Mouse (Mus musculus) CD4-positive, CD25-positive, alpha-beta regulatory T cell, adult 2 months (primary cell): Measurements from ENCODE around the gene Gm21885.
"Not testable (repeated sequence)": the region's sequence is repeated elsewhere in the genome, so short reads cannot be mapped to it uniquely, and the experiment has no call there.

ENCODE experiments used
- DNase-seq: peaks from one replicate; pipeline ENCODE4 v3.0.0-alpha.2; 2012; ENCODE audit warnings: low read depth, low spot score

Gm21885 gene

GRCm38 (mm10) chr11:94281199-94282181 lies at the start of gene Gm21885:
Gm21885 (plus strand) TSS chr11:94281873.
- DNase-seq, result no peak

- DNase-seq, result no peak
Measured at GRCm38 (mm10) chr11:94233405-94233804, 48.3 kb upstream of the Gm21885 start.

- DNase-seq, result no peak
Measured at GRCm38 (mm10) chr11:94234380-94234779, 47.3 kb upstream of the Gm21885 start.

GRCm38 (mm10) chr11:94234857-94235256 lies 46.8 kb upstream of the Gm21885 start:
- no peak for DNase-seq

GRCm38 (mm10) chr11:94236074-94236473 lies 45.6 kb upstream of the Gm21885 start:
- DNase-seq, result peak; percentile 89

GRCm38 (mm10) chr11:94238786-94239185 lies 42.9 kb upstream of the Gm21885 start:
- no peak for DNase-seq

GRCm38 (mm10) chr11:94239706-94240105 lies 42.0 kb upstream of the Gm21885 start:
- DNase-seq, result no peak

- DNase-seq, result peak; percentile 35
Measured at GRCm38 (mm10) chr11:94242760-94243421, 38.8 kb upstream of the Gm21885 start.

- peak; percentile 58 for DNase-seq
Measured at GRCm38 (mm10) chr11:94243422-94244180, 38.1 kb upstream of the Gm21885 start.

- no peak for DNase-seq
Measured at GRCm38 (mm10) chr11:94244385-94244784, 37.3 kb upstream of the Gm21885 start.

GRCm38 (mm10) chr11:94245955-94246788 lies 35.5 kb upstream of the Gm21885 start, which contains the start of gene Wfikkn2:
Wfikkn2 (minus strand) TSS chr11:94246005.
- no peak for DNase-seq

GRCm38 (mm10) chr11:94246789-94247061 lies 34.9 kb upstream of the Gm21885 start:
- DNase-seq, result no peak

GRCm38 (mm10) chr11:94253156-94253555 lies 28.5 kb upstream of the Gm21885 start:
- peak; percentile 21 for DNase-seq

- DNase-seq, result no peak
Measured at GRCm38 (mm10) chr11:94253691-94254090, 28.0 kb upstream of the Gm21885 start.

GRCm38 (mm10) chr11:94255733-94256132 lies 25.9 kb upstream of the Gm21885 start:
- DNase-seq, result no peak

- no peak for DNase-seq
Measured at GRCm38 (mm10) chr11:94257987-94258386, 23.7 kb upstream of the Gm21885 start.

GRCm38 (mm10) chr11:94259814-94260213 lies 21.9 kb upstream of the Gm21885 start:
- peak; percentile 22 for DNase-seq

GRCm38 (mm10) chr11:94261585-94262370 lies 19.9 kb upstream of the Gm21885 start:
- DNase-seq, result no peak

- peak; percentile 54 for DNase-seq
Measured at GRCm38 (mm10) chr11:94265134-94265785, 16.4 kb upstream of the Gm21885 start.

GRCm38 (mm10) chr11:94266155-94266554 lies 15.5 kb upstream of the Gm21885 start:
- not testable (repeated sequence) for DNase-seq
